Mouse (Mus musculus): Measurements from ENCODE around the gene Lnpk. TPM values are rescaled to one million over a fixed set of nuclear protein-coding genes. Genes with fewer than 3 reads are reported as not detected.

The Lnpk gene
- total RNA-seq (2023): 29.2 to 37.0 TPM (median 30.4 TPM) in 4 replicates

GRCm38 (mm10) chr2:74578843-74579489 is at the start of gene Lnpk:
Gene Lnpk (minus strand): TSS chr2:74579435.

Other genes with a start within 250 kb of the Lnpk start
- not detected in 4 replicates for gene Evx2, start 80.1 kb upstream of the Lnpk start, total RNA-seq (2023)
- not detected in 4 replicates for gene Hoxd13, start 88.9 kb upstream of the Lnpk start, total RNA-seq (2023)
- gene Hoxd12, start 95.6 kb upstream of the Lnpk start, total RNA-seq (2023): not detected in 4 replicates
- gene Hoxd11, start 100.1 kb upstream of the Lnpk start, total RNA-seq (2023): not detected in 4 replicates
- gene Hoxd10, start 112.5 kb upstream of the Lnpk start, total RNA-seq (2023): not detected in 4 replicates
- gene Hoxd9, start 118.3 kb upstream of the Lnpk start, total RNA-seq (2023): not detected in 4 replicates
- not detected in 4 replicates for gene Hoxd8, start 125.2 kb upstream of the Lnpk start, total RNA-seq (2023)
- gene Hoxd3, start 132.5 kb upstream of the Lnpk start, total RNA-seq (2023): not detected in 4 replicates
- not detected in 4 replicates for gene Hoxd4, start 132.5 kb upstream of the Lnpk start, total RNA-seq (2023)
- not detected in 4 replicates for gene Gm28230, start 147.3 kb upstream of the Lnpk start, total RNA-seq (2023)
- gene Hoxd1, start 183.5 kb upstream of the Lnpk start, total RNA-seq (2023): not detected in 4 replicates
- gene Mtx2, start 246.4 kb upstream of the Lnpk start, total RNA-seq (2023): 18.7 to 26.4 TPM (median 21.4 TPM) in 4 replicates

Data from B cell, adult 62 days (primary cell).